Mouse (Mus musculus) limb, embryonic 14.5 days (tissue): ENCODE measurements around the gene Fgfr2. TPM values are rescaled to one million over a fixed set of nuclear protein-coding genes. Genes with fewer than 3 reads are reported as not detected.
A peak's percentile ranks its signal among the peaks of the same experiment; 100 is the strongest.

Source experiments
- ATAC-seq: fragments of 200-750 bp; cut with Nextera tagmentation; 2 replicates; pipeline ENCODE4 v1.8.0; 2017; ENCODE audit warnings: low read depth, moderate number of reproducible peaks, moderate TSS enrichment; ENCODE audit not compliant: low FRiP score
- DNase-seq: peaks from one replicate; pipeline ENCODE4 v3.0.0-alpha.2; 2015; ENCODE audit warnings: low spot score
- H3K27ac ChIP-seq: fragments of 300-500 bp; sonication (generic); replicated peaks from 2 replicates; pipeline ENCODE4 v1.5.1; 2014; ENCODE audit warnings: low read depth, mild to moderate bottlenecking, low read length, moderate library complexity, mixed read lengths
- H3K27me3 ChIP-seq: fragments of 300-500 bp; sonication (generic); 2 replicates; pipeline ENCODE4 v1.6.1; 2014; ENCODE audit warnings: low read length, mixed read lengths; ENCODE audit not compliant: control insufficient read depth, insufficient read depth
- H3K36me3 ChIP-seq: fragments of 300-500 bp; sonication (generic); 2 replicates; pipeline ENCODE4 v1.6.1; 2014; ENCODE audit warnings: mild to moderate bottlenecking, low read length, moderate library complexity, mixed read lengths; ENCODE audit not compliant: control insufficient read depth, insufficient read depth
- H3K4me1 ChIP-seq: fragments of 300-500 bp; sonication (generic); 2 replicates; pipeline ENCODE4 v1.6.1; 2014; ENCODE audit warnings: antibody characterized with exemption, low read length, mixed read lengths; ENCODE audit not compliant: control insufficient read depth, insufficient read depth
- H3K4me2 ChIP-seq: fragments of 300-500 bp; sonication (generic); replicated peaks from 2 replicates; pipeline ENCODE4 v1.6.1; 2014; ENCODE audit warnings: low read depth, mild to moderate bottlenecking, low read length, moderate library complexity; ENCODE audit not compliant: severe bottlenecking
- H3K4me3 ChIP-seq: fragments of 300-500 bp; sonication (generic); replicated peaks from 2 replicates; pipeline ENCODE4 v1.5.1; 2014; ENCODE audit warnings: low read length
- H3K9ac ChIP-seq: fragments of 300-500 bp; sonication (generic); 2 replicates; pipeline ENCODE4 v1.6.1; 2014; ENCODE audit warnings: mild to moderate bottlenecking, low read depth, low read length, moderate library complexity; ENCODE audit not compliant: severe bottlenecking
- H3K9me3 ChIP-seq: fragments of 300-500 bp; sonication (generic); 2 replicates; pipeline ENCODE4 v1.6.1; 2016; ENCODE audit warnings: low read length; ENCODE audit not compliant: control insufficient read depth
- POLR2A ChIP-seq: fragments of 200-500 bp; IDR thresholded peaks from 2 replicates; pipeline ENCODE4 v1.8.0; 2012; ENCODE audit warnings: inconsistent platforms, mild to moderate bottlenecking, moderate library complexity, borderline replicate concordance; ENCODE audit not compliant: insufficient read depth, insufficient read length; ENCODE audit errors: extremely low read depth
- WGBS: fragments of 180-500 bp; shearing (Covaris S2); extraction: QIAGEN DNeasy Blood & Tissue Kit; methylation state at CpG from one replicate; pipeline ENCODE4 v1.1.7; 2014; 5-methylcytosine and 5-hydroxymethylcytosine counted together
- polyA plus RNA-seq, 2 experiments: library from polyadenylated mRNA; depleted of rRNA in 1 of 2; stranded (reverse) in 1 of 2; unstranded in 1 of 2; fragments of >200 nt; fragmentation: Nextera tagmentation in 1 of 2; extraction: Ambion mirVana in 1 of 2; gene quantifications; 2 replicates each; pipeline versions ENCODE4 v1.2.1 to v1.2.3; 2012 to 2014

Fgfr2 gene
- polyA plus RNA-seq, 2 experiments, result 131 to 133 TPM

GRCm38 (mm10) chr7:130311362-130311761, 2811.8 kb downstream of the Fgfr2 start:
- DNase-seq, result no peak
- no peak for ATAC-seq
- WGBS, result 75% methylated on average over 4 of the region's 4 CpGs
- Histone ChIP-seq H3K9ac (no peak overlapping the region), H3K4me2 (no peak overlapping the region), H3K36me3 (no peaks in the 10 kb centered on the region), H3K4me3 (no peak overlapping the region), H3K27ac (no peak overlapping the region), H3K27me3 (no peaks in the 10 kb centered on the region), H3K4me1 (no peaks in the 10 kb centered on the region), H3K9me3 (no peaks in the 10 kb centered on the region)
- TF ChIP-seq POLR2A, result no peak

DNA sequence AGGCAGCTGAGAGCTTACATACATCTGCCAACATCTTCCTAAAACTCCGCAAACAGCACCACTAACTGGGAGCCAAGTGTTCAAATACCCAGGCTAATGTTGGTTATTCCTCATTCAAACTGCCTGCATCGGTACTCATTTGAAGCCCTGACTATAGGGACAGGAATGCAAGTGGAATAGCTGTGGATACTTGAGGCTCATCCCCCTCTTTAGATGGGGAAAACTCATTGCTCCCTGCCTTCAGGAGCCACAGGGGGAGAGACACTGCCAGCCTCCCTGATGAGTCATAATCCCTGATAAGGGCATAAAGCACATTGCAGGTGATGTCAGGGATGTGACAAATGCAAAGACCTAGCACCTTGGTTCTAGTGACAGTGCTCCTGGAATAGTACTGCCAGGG, 2814.0 kb downstream of the Fgfr2 start:
- no peak overlapping the region for H3K4me2 ChIP-seq
- H3K9me3 ChIP-seq, result no peaks in the 10 kb centered on the region
- ATAC-seq (no peak), DNase-seq (no peak)
- H3K36me3 ChIP-seq, result no peaks in the 10 kb centered on the region
- H3K27me3 ChIP-seq, result no peaks in the 10 kb centered on the region
- no peak overlapping the region for H3K4me3 ChIP-seq
- no peak overlapping the region for H3K27ac ChIP-seq
- H3K9ac ChIP-seq, result no peak overlapping the region
- WGBS, result 84% methylated on average over 2 of the region's 2 CpGs
- no peaks in the 10 kb centered on the region for H3K4me1 ChIP-seq
- TF ChIP-seq POLR2A, result no peak

DNA sequence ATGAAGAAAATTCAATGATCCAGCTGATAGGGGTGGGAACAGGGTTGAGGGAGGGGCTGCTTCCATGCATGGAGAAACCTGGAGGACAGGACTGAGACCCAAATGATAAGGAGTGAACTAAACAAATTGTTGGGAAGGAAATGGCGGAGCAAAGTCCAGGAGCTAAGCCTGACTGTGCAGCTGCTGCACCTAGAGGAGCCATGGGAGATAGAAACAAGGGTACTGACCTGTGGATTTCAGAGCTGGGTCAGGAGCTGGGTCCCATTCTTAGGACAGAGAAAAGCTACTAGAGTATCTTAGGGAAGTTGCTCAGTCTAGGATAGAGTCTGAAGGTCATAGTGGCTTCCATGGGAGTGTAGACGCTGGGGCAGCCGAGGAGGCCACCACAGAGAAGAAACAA, 2816.1 kb downstream of the Fgfr2 start:
- DNase-seq (no peak), ATAC-seq (no peak)
- no peak for TF ChIP-seq POLR2A
- no peaks in the 10 kb centered on the region for H3K4me1 ChIP-seq
- H3K27me3 ChIP-seq, result no peaks in the 10 kb centered on the region
- no peaks in the 10 kb centered on the region for H3K9me3 ChIP-seq
- H3K27ac ChIP-seq, result no peak overlapping the region
- no peak overlapping the region for H3K9ac ChIP-seq
- no peak overlapping the region for H3K4me2 ChIP-seq
- no peak overlapping the region for H3K4me3 ChIP-seq
- 94% methylated on average over 3 of the region's 3 CpGs for WGBS
- H3K36me3 ChIP-seq, result no peaks in the 10 kb centered on the region

DNA sequence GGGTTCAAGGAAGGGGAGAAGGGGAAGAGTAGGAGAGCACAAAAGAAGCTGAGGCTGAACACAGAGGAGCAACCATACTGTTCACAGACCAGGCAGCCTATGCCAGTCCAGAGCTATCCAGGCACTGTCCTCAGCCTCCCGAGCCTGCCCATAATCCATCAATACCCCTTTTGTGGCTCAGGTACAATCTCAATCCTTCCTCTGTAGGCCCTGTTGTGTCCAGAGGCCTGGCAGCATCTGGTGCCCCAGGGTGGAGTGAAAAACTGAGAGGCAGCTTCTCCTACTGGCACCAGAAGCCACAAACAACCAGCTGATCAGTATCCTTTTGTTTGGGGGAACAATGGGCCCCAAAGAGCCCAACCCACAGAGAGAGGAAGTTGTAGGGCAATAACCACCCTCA, 2818.5 kb downstream of the Fgfr2 start:
- no peak for TF ChIP-seq POLR2A
- Histone ChIP-seq H3K9me3 (no peaks in the 10 kb centered on the region), H3K4me3 (no peak overlapping the region), H3K36me3 (no peaks in the 10 kb centered on the region), H3K4me2 (no peak overlapping the region), H3K9ac (no peak overlapping the region), H3K4me1 (peaks cover under 1% of the 10 kb centered on the region; the same call in 1 of the 2 replicates), H3K27me3 (no peaks in the 10 kb centered on the region), H3K27ac (no peak overlapping the region)
- no peak for DNase-seq
- 82% methylated on average over 1 of the region's 1 CpGs for WGBS
- ATAC-seq, result no peak

GRCm38 (mm10) chr7:130303464-130303863, 2819.7 kb downstream of the Fgfr2 start:
- WGBS, result 49% methylated on average over 8 of the region's 8 CpGs
- H3K27ac ChIP-seq, result no peak overlapping the region
- TF ChIP-seq POLR2A, result no peak
- no peak overlapping the region for H3K9ac ChIP-seq
- H3K4me1 ChIP-seq, result peaks cover 11% of the 10 kb centered on the region; the same call in 1 of the 2 replicates
- no peaks in the 10 kb centered on the region for H3K36me3 ChIP-seq
- H3K27me3 ChIP-seq, result no peaks in the 10 kb centered on the region
- no peaks in the 10 kb centered on the region for H3K9me3 ChIP-seq
- H3K4me3 ChIP-seq, result no peak overlapping the region
- ATAC-seq (no peak), DNase-seq (peak; percentile 26)
- H3K4me2 ChIP-seq, result no peak overlapping the region

GRCm38 (mm10) chr7:130300606-130301005, 2822.5 kb downstream of the Fgfr2 start:
- Histone ChIP-seq H3K4me2 (no peak overlapping the region), H3K4me3 (no peak overlapping the region), H3K9me3 (no peaks in the 10 kb centered on the region), H3K27me3 (no peaks in the 10 kb centered on the region), H3K36me3 (no peaks in the 10 kb centered on the region), H3K4me1 (peaks cover 11% of the 10 kb centered on the region; the same call in 1 of the 2 replicates), H3K9ac (no peak overlapping the region), H3K27ac (no peak overlapping the region)
- TF ChIP-seq POLR2A, result no peak
- ATAC-seq (no peak), DNase-seq (no peak)
- 88% methylated on average over 3 of the region's 3 CpGs for whole genome bisulfite sequencing
